Mouse (Mus musculus): ENCODE data around the gene Gm20479. TPM values are rescaled to one million over a fixed set of nuclear protein-coding genes. Genes with fewer than 3 reads are reported as not detected.

Gene Gm20479
- total and polyA plus RNA-seq, 3 experiments = 0.28 to 6.3 TPM; not detected in 1

- DNase-seq = no peak
Measured at GRCm38 (mm10) chr7:27310996-27311535, 46.2 kb downstream of the Gm20479 start.

DNA sequence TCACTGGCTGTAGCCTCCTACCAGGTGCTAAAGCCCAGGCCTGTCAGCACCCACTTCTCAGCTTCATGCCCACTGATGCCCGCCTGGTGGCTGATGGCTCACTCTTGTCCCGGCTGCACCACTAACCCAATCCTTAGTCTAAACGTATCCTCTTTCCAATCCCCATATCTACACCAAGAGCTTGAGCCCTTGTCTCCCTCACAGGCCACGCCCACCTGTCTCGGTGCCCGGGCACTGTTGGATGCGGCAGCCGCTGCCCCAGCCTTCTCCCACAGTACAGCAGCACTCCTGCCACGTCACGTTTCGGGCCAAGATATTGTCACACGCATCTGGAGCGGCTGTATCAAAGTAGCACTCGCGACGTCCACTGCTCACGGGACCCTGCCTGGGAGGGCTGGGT lies 46.9 kb downstream of the Gm20479 start:
- peak; percentile 61 for DNase-seq

- DNase-seq = no peak
Measured at GRCm38 (mm10) chr7:27309832-27310231, 47.4 kb downstream of the Gm20479 start.

- no peak for DNase-seq
Measured at GRCm38 (mm10) chr7:27308821-27309549, 48.2 kb downstream of the Gm20479 start.

DNA sequence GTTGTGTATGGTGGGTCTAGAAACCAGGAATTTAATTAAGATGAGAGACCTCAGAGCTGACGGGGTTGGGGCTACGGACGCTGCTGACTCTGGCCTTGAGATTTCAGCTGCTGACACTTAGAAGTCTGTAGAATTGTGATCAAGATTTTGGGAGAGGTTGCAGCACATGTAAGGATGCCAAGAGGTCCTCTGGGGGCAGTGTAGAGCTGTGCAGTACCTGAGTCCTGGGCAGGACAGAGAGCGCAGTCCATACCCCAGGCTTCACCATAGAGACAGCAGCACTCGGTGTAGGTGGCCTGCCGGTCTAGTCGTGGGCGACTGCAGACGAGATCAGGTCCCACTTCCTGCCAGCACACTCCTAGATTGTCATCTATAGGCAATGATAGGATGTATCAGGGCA lies 49.7 kb downstream of the Gm20479 start:
- DNase-seq = no peak

- DNase-seq = no peak
Measured at GRCm38 (mm10) chr7:27306161-27307160, 50.8 kb downstream of the Gm20479 start.

GRCm38 (mm10) chr7:27305091-27305730 lies 52.0 kb downstream of the Gm20479 start:
- DNase-seq = no peak

Other genes starting within 250 kb of the Gm20479 start
- 100 to 1,000 TPM in 1 of 2 experiments, 1 to 10 TPM in 1; 2.1 to 993 TPM for gene Cyp2f2, start 237.5 kb downstream of the Gm20479 start, total RNA-seq (2021)
- 363 and 752 TPM in 2 replicates for gene Cyp2f2, start 237.5 kb downstream of the Gm20479 start, polyA plus RNA-seq (2012; rRNA removed)
- gene Cyp2t4, start 203.7 kb downstream of the Gm20479 start, total RNA-seq (2021) = not detected
- gene Cyp2t4, start 203.7 kb downstream of the Gm20479 start, polyA plus RNA-seq (2012; rRNA removed) = not detected in 2 replicates
- gene Egln2, start 190.6 kb downstream of the Gm20479 start, total RNA-seq (2021) = 100 to 1,000 TPM in 1 of 2 experiments, 10 to 100 TPM in 1; 85.6 to 101 TPM
- gene Egln2, start 190.6 kb downstream of the Gm20479 start, polyA plus RNA-seq (2012; rRNA removed) = 142 and 144 TPM in 2 replicates
- gene Rab4b, start 178.5 kb downstream of the Gm20479 start, total RNA-seq (2021) = 10 to 100 TPM; 53.2 to 60.9 TPM
- 86.9 and 97.4 TPM in 2 replicates for gene Rab4b, start 178.5 kb downstream of the Gm20479 start, polyA plus RNA-seq (2012; rRNA removed)
- not detected for gene Gm21983, start 176.3 kb downstream of the Gm20479 start, total RNA-seq (2021)
- 0.10 TPM in 1 of 2 replicates, not detected in the other for gene Gm21983, start 176.3 kb downstream of the Gm20479 start, polyA plus RNA-seq (2012; rRNA removed)
- not detected for gene Mia, start 176.3 kb downstream of the Gm20479 start, total RNA-seq (2021)
- 0.44 TPM in 1 of 2 replicates, not detected in the other for gene Mia, start 176.3 kb downstream of the Gm20479 start, polyA plus RNA-seq (2012; rRNA removed)
- 10 to 100 TPM; 21.6 to 24.9 TPM for gene BC024978, start 161.6 kb downstream of the Gm20479 start, total RNA-seq (2021)
- 24.9 and 25.2 TPM in 2 replicates for gene BC024978, start 161.6 kb downstream of the Gm20479 start, polyA plus RNA-seq (2012; rRNA removed)
- gene Snrpa, start 161.1 kb downstream of the Gm20479 start, total RNA-seq (2021) = 10 to 100 TPM; 72.5 to 93.0 TPM
- 223 and 231 TPM in 2 replicates for gene Snrpa, start 161.1 kb downstream of the Gm20479 start, polyA plus RNA-seq (2012; rRNA removed)
- gene Itpkc, start 128.8 kb downstream of the Gm20479 start, total RNA-seq (2021) = 10 to 100 TPM; 12.7 to 15.5 TPM
- 10.1 and 10.6 TPM in 2 replicates for gene Itpkc, start 128.8 kb downstream of the Gm20479 start, polyA plus RNA-seq (2012; rRNA removed)
- 10 to 100 TPM; 49.7 to 64.4 TPM for gene Coq8b, start 124.4 kb downstream of the Gm20479 start, total RNA-seq (2021)
- gene Coq8b, start 124.4 kb downstream of the Gm20479 start, polyA plus RNA-seq (2012; rRNA removed) = 175 and 219 TPM in 2 replicates
- gene Numbl, start 99.0 kb downstream of the Gm20479 start, total RNA-seq (2021) = 10 to 100 TPM in 1 of 2 experiments, 1 to 10 TPM in 1; 5.2 to 13.3 TPM
- gene Numbl, start 99.0 kb downstream of the Gm20479 start, polyA plus RNA-seq (2012; rRNA removed) = 37.2 and 48.0 TPM in 2 replicates
- gene Ltbp4, start 19.7 kb downstream of the Gm20479 start, total RNA-seq (2021) = 10 to 100 TPM; 70.3 to 94.7 TPM
- 253 and 263 TPM in 2 replicates for gene Ltbp4, start 19.7 kb downstream of the Gm20479 start, polyA plus RNA-seq (2012; rRNA removed)
- gene Shkbp1, start 1.4 kb downstream of the Gm20479 start, total RNA-seq (2021) = 10 to 100 TPM; 11.3 to 22.5 TPM
- 60.8 and 74.5 TPM in 2 replicates for gene Shkbp1, start 1.4 kb downstream of the Gm20479 start, polyA plus RNA-seq (2012; rRNA removed)
- gene Sptbn4, start 90.3 kb upstream of the Gm20479 start, total RNA-seq (2021) = 1 to 10 TPM; 1.5 to 1.9 TPM
- 0.84 and 2.3 TPM in 2 replicates for gene Sptbn4, start 90.3 kb upstream of the Gm20479 start, polyA plus RNA-seq (2012; rRNA removed)
- gene Blvrb, start 90.6 kb upstream of the Gm20479 start, total RNA-seq (2021) = 10 to 100 TPM; 48.4 to 51.1 TPM
- gene Blvrb, start 90.6 kb upstream of the Gm20479 start, polyA plus RNA-seq (2012; rRNA removed) = 70.2 and 86.2 TPM in 2 replicates
- gene Sertad3, start 116.3 kb upstream of the Gm20479 start, total RNA-seq (2021) = 10 to 100 TPM; 11.6 to 21.0 TPM
- gene Sertad3, start 116.3 kb upstream of the Gm20479 start, polyA plus RNA-seq (2012; rRNA removed) = 20.0 and 20.9 TPM in 2 replicates
- gene Sertad1, start 129.5 kb upstream of the Gm20479 start, total RNA-seq (2021) = 10 to 100 TPM; 17.9 to 25.6 TPM
- gene Sertad1, start 129.5 kb upstream of the Gm20479 start, polyA plus RNA-seq (2012; rRNA removed) = 57.7 and 60.5 TPM in 2 replicates
- gene Prx, start 141.9 kb upstream of the Gm20479 start, total RNA-seq (2021) = 1 to 10 TPM; 1.4 to 4.0 TPM
- 2.0 and 2.2 TPM in 2 replicates for gene Prx, start 141.9 kb upstream of the Gm20479 start, polyA plus RNA-seq (2012; rRNA removed)
- gene Hipk4, start 165.8 kb upstream of the Gm20479 start, total RNA-seq (2021) = under 1 TPM; 0.21 to 0.29 TPM
- 0.82 and 1.1 TPM in 2 replicates for gene Hipk4, start 165.8 kb upstream of the Gm20479 start, polyA plus RNA-seq (2012; rRNA removed)
- gene Pld3, start 195.8 kb upstream of the Gm20479 start, total RNA-seq (2021) = 100 to 1,000 TPM; 111 to 179 TPM
- 202 and 253 TPM in 2 replicates for gene Pld3, start 195.8 kb upstream of the Gm20479 start, polyA plus RNA-seq (2012; rRNA removed)
- gene 2310022A10Rik, start 195.8 kb upstream of the Gm20479 start, total RNA-seq (2021) = 10 to 100 TPM; 12.8 to 15.9 TPM
- gene 2310022A10Rik, start 195.8 kb upstream of the Gm20479 start, polyA plus RNA-seq (2012; rRNA removed) = 22.5 and 27.7 TPM in 2 replicates
- gene Akt2, start 234.1 kb upstream of the Gm20479 start, total RNA-seq (2021) = 100 to 1,000 TPM; 219 to 227 TPM
- gene Akt2, start 234.1 kb upstream of the Gm20479 start, polyA plus RNA-seq (2012; rRNA removed) = 128 and 143 TPM in 2 replicates

Measured in adrenal gland, adult 2 months (tissue).